Mouse (Mus musculus) cerebellum, adult 9-11 months (tissue): ENCODE data around the gene Gm5617.
"Not testable (repeated sequence)": the region's sequence is repeated elsewhere in the genome, so short reads cannot be mapped to it uniquely, and the experiment has no call there.

Experiments
- DNase-seq: peaks from one replicate; pipeline ENCODE4 v3.0.0; 2022

The Gm5617 gene

GRCm38 (mm10) chr9:48494817-48495547 lies at the start of gene Gm5617, which contains the start of gene Rbm7:
TSS of gene Gm5617 (plus strand) at chr9:48495442.
TSS of gene Rbm7 (minus strand) at chr9:48495299.
- peak; percentile 96 for DNase-seq

DNA sequence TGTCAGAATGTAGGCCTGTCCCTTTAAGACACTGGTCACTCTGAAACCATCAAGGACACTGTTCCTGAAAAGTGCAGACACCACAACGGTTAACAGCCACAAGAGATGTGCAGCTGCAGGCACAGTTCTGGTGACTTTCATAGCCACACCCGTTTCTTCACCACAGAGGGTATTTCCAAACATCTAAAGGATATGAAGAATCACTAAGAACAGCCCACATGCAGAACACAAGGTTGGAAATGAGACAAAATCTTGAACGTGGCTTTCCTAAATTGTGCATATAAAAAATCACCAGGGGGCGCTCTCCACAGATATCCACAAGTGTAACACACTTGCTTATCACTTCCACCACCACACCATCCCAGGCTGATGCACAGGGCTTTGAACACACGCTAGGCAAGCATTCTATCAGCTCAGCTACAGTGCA lies 47.4 kb upstream of the Gm5617 start:
- DNase-seq: no peak

DNA sequence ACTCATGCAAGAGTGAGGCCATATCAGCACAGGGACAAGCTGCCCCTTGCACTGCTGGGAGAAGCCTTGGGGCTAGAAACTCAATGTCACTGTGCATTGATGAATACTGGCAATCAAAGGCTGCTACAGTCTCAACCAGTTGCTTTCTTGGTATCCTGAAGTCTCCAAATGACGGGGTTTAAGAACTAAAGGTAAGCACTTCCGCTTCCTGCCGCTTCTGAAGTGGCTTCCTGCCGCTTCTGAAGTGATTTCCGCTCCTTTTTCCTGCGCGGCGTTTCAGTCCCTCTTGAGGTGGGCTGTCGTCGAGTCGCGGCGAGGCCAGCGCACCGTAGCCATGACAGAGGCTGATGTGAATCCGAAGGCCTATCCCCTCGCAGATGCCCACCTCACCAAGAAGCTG lies 45.2 kb upstream of the Gm5617 start:
- no peak for DNase-seq

DNA sequence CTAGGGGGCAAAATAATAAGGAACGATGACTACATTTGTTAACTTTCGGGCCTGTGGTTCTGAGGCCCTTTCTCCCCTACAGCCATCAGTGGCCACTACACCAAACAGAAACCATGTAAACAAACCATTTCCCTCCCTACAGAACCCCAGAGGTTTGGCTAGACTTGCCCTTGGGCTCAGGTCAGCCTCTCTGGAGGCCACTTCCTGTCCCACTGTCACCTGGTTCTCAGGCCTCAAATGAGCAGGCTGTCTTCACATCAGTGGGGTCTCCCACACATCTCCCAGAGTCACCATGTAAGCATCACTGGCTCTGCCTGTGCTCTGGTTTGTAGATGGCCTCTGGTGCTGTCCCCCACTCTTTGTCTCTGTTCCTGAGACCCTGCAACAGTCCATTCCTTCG lies 39.3 kb upstream of the Gm5617 start:
- no peak for DNase-seq

GRCm38 (mm10) chr9:48458879-48459278 lies 36.4 kb upstream of the Gm5617 start:
- DNase-seq: no peak

GRCm38 (mm10) chr9:48459391-48459790 lies 35.9 kb upstream of the Gm5617 start:
- DNase-seq: no peak

GRCm38 (mm10) chr9:48460720-48461119 lies 34.5 kb upstream of the Gm5617 start:
- DNase-seq: no peak

GRCm38 (mm10) chr9:48461545-48461944 lies 33.7 kb upstream of the Gm5617 start:
- no peak for DNase-seq

DNA sequence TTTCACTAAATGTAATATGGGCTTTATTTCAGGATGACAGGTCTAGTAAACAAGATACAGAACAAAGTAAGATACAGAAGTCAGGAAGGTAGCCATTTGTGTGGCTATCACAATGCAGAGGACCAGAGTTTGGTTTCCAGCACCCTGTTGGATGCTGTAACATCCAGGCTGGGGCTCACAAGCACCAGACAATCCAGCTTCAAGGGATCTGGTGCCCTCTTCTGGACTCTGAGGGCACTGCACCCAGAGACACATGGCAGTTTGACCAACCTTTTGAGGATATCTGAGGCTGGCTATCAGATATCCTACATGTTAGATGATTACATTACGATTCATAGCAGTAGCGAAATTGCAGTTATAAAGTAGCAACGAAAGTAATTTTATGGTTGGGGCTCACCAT lies 29.6 kb upstream of the Gm5617 start:
- no peak for DNase-seq

- no peak for DNase-seq
Observed at GRCm38 (mm10) chr9:48466804-48467203, 28.4 kb upstream of the Gm5617 start.

- DNase-seq: not testable (repeated sequence)
Observed at GRCm38 (mm10) chr9:48467471-48467870, 27.8 kb upstream of the Gm5617 start.

DNA sequence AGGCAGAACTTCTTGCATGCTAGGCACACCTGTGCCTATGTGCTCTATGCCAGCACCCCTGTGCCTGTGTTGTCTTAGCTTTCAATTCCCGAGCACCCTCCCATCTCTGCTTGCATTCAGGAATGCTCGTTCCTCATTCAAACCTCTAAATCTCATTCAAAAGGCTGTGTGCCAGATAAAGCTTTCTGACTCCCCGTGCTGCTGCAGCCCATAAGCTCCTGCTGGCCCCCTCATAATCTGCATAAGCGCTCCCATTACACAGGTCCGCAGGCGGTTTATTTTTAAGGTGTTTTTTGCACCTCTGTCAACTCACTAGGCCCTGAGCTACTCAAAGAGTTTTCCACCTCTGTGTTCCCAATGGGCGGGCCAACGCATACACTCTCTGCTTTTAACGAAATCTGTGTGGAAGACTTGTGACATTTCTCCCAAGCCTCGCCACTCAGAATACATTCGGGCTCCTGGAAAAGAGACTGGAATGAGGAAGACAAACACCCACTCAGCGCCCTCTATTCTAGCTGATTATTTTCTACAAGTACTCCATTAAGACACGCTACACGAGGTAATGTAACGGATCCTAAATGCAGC lies 22.7 kb upstream of the Gm5617 start:
- DNase-seq: no peak

DNA sequence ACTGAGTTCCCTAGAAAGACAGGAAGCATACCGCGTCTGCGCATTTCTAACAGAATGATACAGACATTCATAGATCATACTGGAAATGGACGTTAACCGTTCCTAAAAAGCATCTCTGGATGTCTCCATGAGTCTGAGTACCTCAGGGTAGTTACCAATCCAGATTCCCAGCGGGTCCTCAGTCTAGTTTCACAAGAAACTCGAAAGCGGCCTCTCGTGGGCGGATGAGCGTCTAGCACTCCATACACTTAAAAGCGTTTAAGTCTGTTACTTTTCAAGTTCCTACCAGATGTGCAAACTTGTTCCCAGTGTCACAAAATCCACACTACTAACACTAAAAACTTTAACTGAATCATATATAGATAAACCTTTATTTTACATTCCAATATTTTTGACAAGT lies 22.1 kb upstream of the Gm5617 start:
- DNase-seq: no peak

GRCm38 (mm10) chr9:48474367-48474766 lies 20.9 kb upstream of the Gm5617 start:
- no peak for DNase-seq

GRCm38 (mm10) chr9:48476236-48477165 lies 18.7 kb upstream of the Gm5617 start:
- no peak for DNase-seq

- no peak for DNase-seq
Observed at GRCm38 (mm10) chr9:48478808-48479207, 16.4 kb upstream of the Gm5617 start.

DNA sequence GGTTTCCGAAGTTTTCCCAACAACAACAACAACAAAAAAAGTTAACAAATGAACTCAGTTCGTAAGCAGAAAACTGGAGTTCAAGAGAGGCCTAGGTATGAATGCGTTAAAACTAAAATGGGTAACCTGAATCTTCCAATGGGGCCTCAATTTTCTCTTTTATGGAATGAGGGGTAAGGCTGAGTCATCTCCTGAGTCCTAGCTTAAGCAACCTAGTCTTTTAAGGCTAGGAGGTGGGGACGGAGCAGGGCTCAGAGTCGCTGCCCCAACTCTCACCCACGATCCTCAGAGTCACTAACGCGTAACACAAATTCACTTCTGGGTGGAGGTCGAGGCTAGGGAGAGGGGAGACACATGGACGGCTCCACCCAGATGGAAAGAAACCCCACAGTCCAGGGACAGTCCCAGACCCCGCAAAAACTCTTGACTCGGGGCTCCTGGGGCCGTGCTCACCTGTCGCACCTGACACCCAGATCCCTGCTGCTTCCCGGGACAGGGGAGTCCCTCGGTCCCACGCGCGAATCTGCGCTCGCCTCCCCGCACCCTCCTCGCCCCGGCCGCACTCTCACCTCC lies 15.3 kb upstream of the Gm5617 start:
- no peak for DNase-seq

DNA sequence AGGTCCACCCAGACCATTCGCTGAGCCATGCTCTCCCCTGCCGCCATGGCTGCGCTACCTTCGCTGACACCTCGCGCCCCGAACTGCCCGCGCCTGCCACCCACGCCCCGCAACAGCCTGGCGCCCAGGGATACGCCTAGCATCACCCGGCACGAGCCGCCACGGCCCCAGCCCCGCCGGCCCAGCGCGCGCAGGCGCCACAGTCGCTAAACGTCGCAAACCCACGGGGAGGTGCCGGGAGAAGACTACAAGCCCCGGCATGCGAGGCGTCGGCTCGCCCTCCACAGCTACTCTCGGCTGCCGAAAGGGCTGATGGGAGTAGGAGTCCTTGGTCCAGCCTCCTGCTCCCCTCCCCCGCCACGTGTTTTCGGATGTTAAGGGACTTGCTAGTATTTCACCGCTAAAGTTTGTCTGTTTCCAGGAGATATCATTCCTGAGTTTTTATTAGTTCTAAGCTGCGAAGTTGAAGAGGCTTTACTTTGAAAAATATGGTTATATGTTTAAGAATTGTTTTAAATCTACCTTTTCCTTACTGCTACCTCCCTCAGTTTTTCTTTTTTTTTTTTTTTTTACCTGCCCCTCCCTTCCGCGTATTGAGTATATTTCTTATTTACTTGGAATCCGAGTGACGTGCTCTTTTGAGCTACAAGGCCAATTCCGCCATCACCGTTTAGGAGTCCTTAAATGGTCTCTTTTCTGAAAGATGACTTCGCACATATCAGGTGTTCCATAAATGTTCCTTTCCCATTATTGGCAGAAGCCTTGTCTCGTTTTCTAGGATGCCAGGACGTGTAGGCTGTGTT lies 14.6 kb upstream of the Gm5617 start, which contains the start of gene Rexo2:
Rexo2 (minus strand) TSS at position 213 of the 803 bp plus-strand sequence.
- peak; percentile 95 for DNase-seq

- peak; percentile 15 for DNase-seq
Observed at GRCm38 (mm10) chr9:48481214-48482134, 13.8 kb upstream of the Gm5617 start.

DNA sequence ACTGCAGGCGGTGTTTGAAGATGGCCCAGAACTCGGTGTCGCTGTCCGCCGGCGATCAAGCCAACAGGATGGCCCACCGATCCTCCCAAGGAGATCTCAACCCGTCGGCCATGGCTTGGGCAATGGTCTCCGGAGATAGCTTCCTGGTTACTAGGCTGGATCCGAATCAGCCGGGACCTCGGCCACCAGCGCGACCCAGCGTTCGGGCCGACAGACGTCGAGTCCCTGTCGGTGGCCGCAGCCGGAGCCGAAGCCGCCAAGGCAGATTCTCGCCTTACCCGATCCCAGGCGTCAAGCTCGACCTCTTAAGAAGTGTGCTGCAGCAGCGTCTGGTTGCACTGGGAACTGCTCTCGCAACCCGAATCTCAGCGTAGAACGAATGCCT lies 298 bp downstream of the Gm5617 start:
- DNase-seq: no peak

GRCm38 (mm10) chr9:48501192-48501591 lies 6.0 kb downstream of the Gm5617 start:
- DNase-seq: no peak
